Mouse (Mus musculus): ENCODE results near the gene Defb25. TPM values are rescaled to one million over a fixed set of nuclear protein-coding genes. Genes with fewer than 3 reads are reported as not detected.

The Defb25 gene
- polyA plus RNA-seq, 1 experiment from 2014 or later, result 1.2 TPM

DNA sequence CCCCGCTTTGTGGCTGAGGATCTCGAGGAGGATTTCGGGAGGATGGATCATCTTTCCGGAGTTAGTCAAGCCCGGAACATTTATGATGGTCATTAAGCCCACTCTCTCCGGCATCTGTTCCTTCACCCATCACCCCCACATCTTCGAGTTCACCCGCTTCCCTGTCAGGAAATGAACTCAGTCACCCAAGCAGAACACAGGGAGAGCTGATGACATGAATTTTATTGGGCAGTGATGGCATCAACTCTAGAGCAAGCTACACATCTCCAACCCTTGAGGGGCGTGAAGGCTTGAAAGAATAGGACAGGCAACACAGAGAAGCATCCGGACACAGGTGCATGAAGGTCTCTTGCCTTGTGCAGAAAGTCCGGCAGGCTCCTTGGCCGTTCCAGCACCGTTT is 702 bp downstream of the Defb25 start:
- Histone ChIP-seq H3K4me1 (ENCODE audit: control insufficient read depth, insufficient read depth, low read length) (no peaks in the 10 kb centered on the region), H3K4me3 (ENCODE audit: low read depth, low read length) (no peak overlapping the region), H3K27me3 (ENCODE audit: control insufficient read depth, insufficient read depth, low read length) (peaks cover 18% of the 10 kb centered on the region), H3K36me3 (ENCODE audit: control insufficient read depth, insufficient read depth, low read length) (no peaks in the 10 kb centered on the region), H3K4me2 (no peak overlapping the region), H3K27ac (ENCODE audit: low read depth, low read length) (no peak overlapping the region), H3K9ac (ENCODE audit: low read depth, low read length) (no peak overlapping the region), H3K9me3 (replicated peaks; ENCODE audit: control insufficient read depth, low read length) (no peaks in the 10 kb centered on the region)
- no peak for ATAC-seq (replicated peaks; ENCODE audit: insufficient number of reproducible peaks, low FRiP score, low TSS enrichment)
- WGBS (ENCODE audit: insufficient replicate concordance), result 81% methylated on average over 13 of the region's 13 CpGs

DNA sequence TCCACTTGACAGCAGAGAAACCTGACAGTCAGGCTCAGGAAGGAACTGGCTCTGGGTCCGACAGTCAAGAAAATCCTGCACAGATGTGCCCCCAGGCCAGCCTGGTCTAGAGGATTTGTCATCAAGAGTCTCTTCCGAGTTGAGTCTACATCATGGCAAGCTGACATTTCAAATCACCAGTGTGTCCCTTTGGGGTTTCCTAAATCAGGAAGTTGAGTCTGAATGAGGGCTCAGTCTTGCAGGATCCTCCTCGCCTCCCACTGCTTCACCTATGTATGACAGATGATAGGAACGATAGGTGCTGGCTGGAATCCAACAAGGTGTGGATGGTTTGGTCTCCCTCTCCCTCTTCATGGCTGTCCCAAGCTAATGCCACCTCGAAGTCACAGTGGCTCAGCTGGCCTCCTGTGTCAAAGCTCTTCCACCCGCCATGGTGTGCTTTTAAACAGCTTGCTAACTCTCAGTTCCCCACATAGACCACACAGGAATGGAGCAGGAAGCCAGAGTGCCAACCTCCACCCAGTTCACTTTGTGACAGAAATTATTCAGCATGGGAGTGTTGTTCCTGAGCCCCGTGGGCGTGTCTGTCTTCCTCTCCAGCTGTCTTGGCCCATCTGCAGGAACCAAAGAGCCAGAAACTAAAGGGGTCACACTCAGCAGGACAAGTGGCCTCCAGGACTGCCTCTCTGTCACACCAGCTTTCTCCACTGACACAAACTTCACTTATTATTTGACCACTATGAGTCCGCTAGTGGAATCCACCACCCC is 2.3 kb downstream of the Defb25 start:
- no peak overlapping the region for H3K9ac ChIP-seq (ENCODE audit: low read depth, low read length)
- no peak overlapping the region for H3K4me3 ChIP-seq (ENCODE audit: low read depth, low read length)
- H3K27me3 ChIP-seq (ENCODE audit: control insufficient read depth, insufficient read depth, low read length), result peaks cover 4% of the 10 kb centered on the region
- WGBS (ENCODE audit: insufficient replicate concordance), result 76% methylated on average over 9 of the region's 9 CpGs
- no peaks in the 10 kb centered on the region for H3K36me3 ChIP-seq (ENCODE audit: control insufficient read depth, insufficient read depth, low read length)
- no peak overlapping the region for H3K27ac ChIP-seq (ENCODE audit: low read depth, low read length)
- no peaks in the 10 kb centered on the region for H3K4me1 ChIP-seq (ENCODE audit: control insufficient read depth, insufficient read depth, low read length)
- H3K9me3 ChIP-seq (replicated peaks; ENCODE audit: control insufficient read depth, low read length), result no peaks in the 10 kb centered on the region
- H3K4me2 ChIP-seq, result no peak overlapping the region
- no peak for ATAC-seq (replicated peaks; ENCODE audit: insufficient number of reproducible peaks, low FRiP score, low TSS enrichment)

DNA sequence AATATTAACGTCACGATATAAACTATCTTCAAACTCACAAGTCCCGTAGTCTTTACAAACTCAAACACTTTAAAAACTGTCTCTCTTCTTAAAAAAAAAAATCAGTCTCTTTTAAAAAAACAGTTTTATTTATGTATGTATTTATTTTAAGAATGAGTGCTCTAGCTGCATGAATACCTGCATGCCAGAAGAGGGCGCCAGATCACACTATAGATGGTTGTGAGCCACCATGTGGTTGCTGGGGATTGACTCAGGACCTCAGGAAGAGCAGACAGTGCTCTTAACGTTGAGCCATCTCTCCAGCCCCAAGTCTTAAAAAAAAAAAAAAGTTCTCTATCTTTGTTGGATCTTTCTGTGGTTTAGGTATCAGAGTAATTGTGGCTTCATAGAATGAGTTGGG is 5.5 kb downstream of the Defb25 start:
- Histone ChIP-seq H3K9ac (ENCODE audit: low read depth, low read length) (no peak overlapping the region), H3K9me3 (replicated peaks; ENCODE audit: control insufficient read depth, low read length) (no peaks in the 10 kb centered on the region), H3K27ac (ENCODE audit: low read depth, low read length) (no peak overlapping the region), H3K36me3 (ENCODE audit: control insufficient read depth, insufficient read depth, low read length) (no peaks in the 10 kb centered on the region), H3K4me3 (ENCODE audit: low read depth, low read length) (no peak overlapping the region), H3K27me3 (ENCODE audit: control insufficient read depth, insufficient read depth, low read length) (no peaks in the 10 kb centered on the region), H3K4me1 (ENCODE audit: control insufficient read depth, insufficient read depth, low read length) (no peaks in the 10 kb centered on the region; the same call in 1 of the 2 replicates), H3K4me2 (no peak overlapping the region)
- WGBS (ENCODE audit: insufficient replicate concordance), result 61% methylated on average over 5 of the region's 5 CpGs
- ATAC-seq (replicated peaks; ENCODE audit: insufficient number of reproducible peaks, low FRiP score, low TSS enrichment), result no peak

DNA sequence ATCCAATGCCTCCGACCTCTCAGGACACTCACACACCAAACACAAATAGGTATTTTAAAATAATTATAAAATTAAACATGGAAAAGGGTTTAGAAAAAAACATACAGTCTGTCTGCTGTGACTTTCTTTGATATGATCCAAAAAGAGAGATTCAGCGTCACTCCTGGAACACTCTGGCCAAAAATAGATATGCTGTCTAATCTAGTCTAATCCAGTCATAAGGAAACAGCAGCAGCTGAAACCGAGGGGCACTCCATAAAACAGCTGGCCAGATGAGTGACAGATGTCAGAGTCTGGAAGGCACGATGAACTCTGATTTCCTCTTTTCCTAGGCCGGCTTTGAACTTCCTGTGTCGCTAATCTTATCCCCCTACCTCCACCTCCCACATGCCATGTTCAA is 6.4 kb downstream of the Defb25 start:
- no peaks in the 10 kb centered on the region for H3K27me3 ChIP-seq (ENCODE audit: control insufficient read depth, insufficient read depth, low read length)
- H3K9me3 ChIP-seq (replicated peaks; ENCODE audit: control insufficient read depth, low read length), result no peaks in the 10 kb centered on the region
- ATAC-seq (replicated peaks; ENCODE audit: insufficient number of reproducible peaks, low FRiP score, low TSS enrichment), result no peak
- no peak overlapping the region for H3K4me2 ChIP-seq
- H3K36me3 ChIP-seq (ENCODE audit: control insufficient read depth, insufficient read depth, low read length), result no peaks in the 10 kb centered on the region
- H3K4me3 ChIP-seq (ENCODE audit: low read depth, low read length), result no peak overlapping the region
- 40% methylated on average over 6 of the region's 6 CpGs for WGBS (ENCODE audit: insufficient replicate concordance)
- no peak overlapping the region for H3K9ac ChIP-seq (ENCODE audit: low read depth, low read length)
- no peak overlapping the region for H3K27ac ChIP-seq (ENCODE audit: low read depth, low read length)
- H3K4me1 ChIP-seq (ENCODE audit: control insufficient read depth, insufficient read depth, low read length), result no peaks in the 10 kb centered on the region; the same call in 1 of the 2 replicates

DNA sequence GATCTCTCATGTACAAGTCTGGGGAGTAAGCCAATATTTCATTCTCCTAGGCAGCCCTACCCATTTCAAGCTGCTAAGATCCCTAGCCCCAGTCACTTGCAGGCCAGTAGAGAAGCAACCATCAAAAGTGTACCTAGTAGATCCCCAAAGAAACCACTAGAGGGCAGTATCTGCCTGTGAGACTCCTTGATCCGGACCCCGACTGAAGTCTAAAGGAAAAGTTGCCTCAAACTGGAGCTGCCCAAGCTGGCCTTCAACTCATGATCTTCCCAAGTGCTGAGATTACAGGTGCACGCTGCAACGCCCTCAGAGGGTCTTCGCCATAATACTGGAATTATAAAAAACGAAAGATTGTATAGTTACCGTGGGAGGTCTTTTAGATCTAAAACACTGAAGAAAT is 7.3 kb downstream of the Defb25 start:
- Histone ChIP-seq H3K9me3 (replicated peaks; ENCODE audit: control insufficient read depth, low read length) (no peaks in the 10 kb centered on the region), H3K9ac (ENCODE audit: low read depth, low read length) (no peak overlapping the region), H3K4me1 (ENCODE audit: control insufficient read depth, insufficient read depth, low read length) (no peaks in the 10 kb centered on the region; the same call in 1 of the 2 replicates), H3K4me2 (no peak overlapping the region), H3K27ac (ENCODE audit: low read depth, low read length) (no peak overlapping the region), H3K27me3 (ENCODE audit: control insufficient read depth, insufficient read depth, low read length) (no peaks in the 10 kb centered on the region), H3K4me3 (ENCODE audit: low read depth, low read length) (no peak overlapping the region), H3K36me3 (ENCODE audit: control insufficient read depth, insufficient read depth, low read length) (no peaks in the 10 kb centered on the region)
- WGBS (ENCODE audit: insufficient replicate concordance), result 8% methylated on average over 7 of the region's 7 CpGs
- no peak; the same call in 1 of the 2 replicates for ATAC-seq (replicated peaks; ENCODE audit: insufficient number of reproducible peaks, low FRiP score, low TSS enrichment)

DNA sequence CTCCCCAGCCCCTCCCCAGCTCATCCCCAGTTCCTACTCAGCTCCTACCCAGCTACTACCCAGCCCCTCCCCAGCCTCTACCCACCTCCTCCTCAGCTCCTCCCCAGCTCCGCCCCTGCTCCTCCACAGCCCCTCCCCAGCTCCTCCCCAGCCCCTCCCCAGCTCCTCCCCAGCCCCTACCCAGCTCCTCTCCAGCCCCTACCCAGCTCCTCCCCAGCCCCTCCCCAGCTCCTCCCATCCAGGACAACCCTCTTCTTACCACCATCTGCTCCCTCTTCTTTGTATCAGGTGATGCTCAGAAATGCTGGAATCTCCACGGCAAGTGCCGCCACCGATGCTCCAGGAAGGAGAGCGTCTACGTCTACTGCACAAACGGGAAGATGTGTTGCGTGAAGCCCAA is 10.7 kb downstream of the Defb25 start:
- Histone ChIP-seq H3K9me3 (replicated peaks; ENCODE audit: control insufficient read depth, low read length) (no peaks in the 10 kb centered on the region; the same call in 1 of the 2 replicates), H3K4me2 (no peak overlapping the region), H3K4me3 (ENCODE audit: low read depth, low read length) (no peak overlapping the region), H3K4me1 (ENCODE audit: control insufficient read depth, insufficient read depth, low read length) (no peaks in the 10 kb centered on the region; the same call in 1 of the 2 replicates), H3K36me3 (ENCODE audit: control insufficient read depth, insufficient read depth, low read length) (no peaks in the 10 kb centered on the region), H3K27ac (ENCODE audit: low read depth, low read length) (no peak overlapping the region), H3K9ac (ENCODE audit: low read depth, low read length) (no peak overlapping the region), H3K27me3 (ENCODE audit: control insufficient read depth, insufficient read depth, low read length) (no peaks in the 10 kb centered on the region)
- 21% methylated on average over 7 of the region's 8 CpGs for WGBS (ENCODE audit: insufficient replicate concordance)
- ATAC-seq (replicated peaks; ENCODE audit: insufficient number of reproducible peaks, low FRiP score, low TSS enrichment), result 0 out of 2 replicates have a peak, but pooled peaks have one; percentile 39

DNA sequence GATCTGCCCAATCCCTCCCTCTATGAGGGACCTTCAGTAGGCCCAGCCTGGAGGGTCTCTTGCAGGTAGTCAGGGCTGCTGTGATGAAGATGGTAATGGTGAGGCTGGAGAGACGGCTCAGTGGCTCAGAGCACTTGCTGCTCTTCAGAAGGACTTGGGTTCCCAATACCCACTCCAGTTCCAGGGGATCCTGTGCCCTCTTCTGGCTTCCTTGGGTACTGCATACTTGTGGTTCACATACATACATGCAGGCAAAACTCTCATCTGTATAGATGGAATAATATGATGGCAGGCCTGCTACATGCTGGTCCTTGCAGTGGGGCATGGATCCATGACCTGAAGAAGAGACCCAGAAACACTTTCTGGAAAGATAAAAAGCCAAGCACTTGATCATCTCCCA is 14.1 kb downstream of the Defb25 start:
- no peak overlapping the region for H3K4me3 ChIP-seq (ENCODE audit: low read depth, low read length)
- H3K27me3 ChIP-seq (ENCODE audit: control insufficient read depth, insufficient read depth, low read length), result no peaks in the 10 kb centered on the region
- H3K9ac ChIP-seq (ENCODE audit: low read depth, low read length), result no peak overlapping the region
- H3K4me1 ChIP-seq (ENCODE audit: control insufficient read depth, insufficient read depth, low read length), result no peaks in the 10 kb centered on the region; the same call in 1 of the 2 replicates
- no peak for ATAC-seq (replicated peaks; ENCODE audit: insufficient number of reproducible peaks, low FRiP score, low TSS enrichment)
- no peaks in the 10 kb centered on the region for H3K36me3 ChIP-seq (ENCODE audit: control insufficient read depth, insufficient read depth, low read length)
- H3K27ac ChIP-seq (ENCODE audit: low read depth, low read length), result no peak overlapping the region
- no peak overlapping the region for H3K4me2 ChIP-seq
- 68% methylated on average over 1 of the region's 1 CpGs for WGBS (ENCODE audit: insufficient replicate concordance)
- no peaks in the 10 kb centered on the region; the same call in 1 of the 2 replicates for H3K9me3 ChIP-seq (replicated peaks; ENCODE audit: control insufficient read depth, low read length)

DNA sequence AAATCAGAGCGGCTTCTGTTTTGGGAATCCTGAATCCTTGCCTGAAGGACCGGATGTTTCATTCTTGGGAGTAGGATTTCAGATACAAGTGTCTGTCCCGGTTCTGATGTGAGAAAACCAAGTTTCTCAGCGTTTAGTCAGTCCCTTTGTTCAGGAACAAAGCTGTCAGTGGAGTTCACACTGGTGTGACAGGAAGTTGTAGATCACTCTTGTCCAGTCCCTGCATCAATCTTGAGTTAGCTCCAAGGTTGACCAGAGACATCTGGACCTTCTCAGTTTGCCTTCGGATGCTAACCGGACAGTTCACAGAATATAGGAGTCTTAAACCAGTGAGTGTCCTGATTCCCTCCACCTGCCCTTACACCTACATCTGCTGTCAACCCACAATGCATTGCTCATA is 15.1 kb downstream of the Defb25 start:
- no peaks in the 10 kb centered on the region for H3K27me3 ChIP-seq (ENCODE audit: control insufficient read depth, insufficient read depth, low read length)
- H3K36me3 ChIP-seq (ENCODE audit: control insufficient read depth, insufficient read depth, low read length), result no peaks in the 10 kb centered on the region
- no peak overlapping the region for H3K4me3 ChIP-seq (ENCODE audit: low read depth, low read length)
- H3K4me2 ChIP-seq, result no peak overlapping the region
- H3K27ac ChIP-seq (ENCODE audit: low read depth, low read length), result no peak overlapping the region
- no peaks in the 10 kb centered on the region; the same call in 1 of the 2 replicates for H3K4me1 ChIP-seq (ENCODE audit: control insufficient read depth, insufficient read depth, low read length)
- H3K9ac ChIP-seq (ENCODE audit: low read depth, low read length), result no peak overlapping the region
- no peak for ATAC-seq (replicated peaks; ENCODE audit: insufficient number of reproducible peaks, low FRiP score, low TSS enrichment)
- WGBS (ENCODE audit: insufficient replicate concordance), result 53% methylated on average over 6 of the region's 6 CpGs
- H3K9me3 ChIP-seq (replicated peaks; ENCODE audit: control insufficient read depth, low read length), result no peaks in the 10 kb centered on the region; the same call in 1 of the 2 replicates

DNA sequence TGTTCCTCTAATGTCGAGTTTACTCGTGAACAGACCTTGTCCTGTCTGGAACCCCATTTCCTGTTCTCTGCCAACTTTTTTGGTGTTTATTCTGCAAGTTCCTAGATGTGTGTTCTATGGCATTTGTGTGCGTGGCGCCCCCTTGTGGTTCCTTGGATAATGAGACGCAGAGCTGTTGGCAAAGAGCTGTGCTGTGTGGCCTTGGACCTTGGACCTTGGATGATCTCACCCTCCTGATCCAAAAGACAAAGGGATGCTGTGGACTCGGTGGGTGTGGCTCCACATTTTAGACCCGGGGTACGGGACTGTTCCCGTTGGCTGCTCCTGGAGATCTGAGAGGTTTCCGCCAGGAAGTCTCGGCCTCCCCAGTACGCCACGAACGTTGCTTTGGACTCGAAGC is 18.8 kb downstream of the Defb25 start, which contains the start of gene Defb36:
Gene Defb36 (plus strand): TSS at position 271 of the 400 bp plus-strand sequence.
- no peak for ATAC-seq (replicated peaks; ENCODE audit: insufficient number of reproducible peaks, low FRiP score, low TSS enrichment)
- Histone ChIP-seq H3K4me2 (no peak within 1 kb of the TSS), H3K9ac (ENCODE audit: low read depth, low read length) (no peak within 1 kb of the TSS), H3K4me3 (ENCODE audit: low read depth, low read length) (no peak within 1 kb of the TSS), H3K36me3 (ENCODE audit: control insufficient read depth, insufficient read depth, low read length) (no peaks in the 10 kb centered on the region), H3K4me1 (ENCODE audit: control insufficient read depth, insufficient read depth, low read length) (no peaks in the 10 kb centered on the region), H3K27ac (ENCODE audit: low read depth, low read length) (no peak within 1 kb of the TSS), H3K9me3 (replicated peaks; ENCODE audit: control insufficient read depth, low read length) (no peaks in the 10 kb centered on the region; the same call in 1 of the 2 replicates), H3K27me3 (ENCODE audit: control insufficient read depth, insufficient read depth, low read length) (no peaks in the 10 kb centered on the region)
- 79% methylated on average over 15 of the region's 15 CpGs for WGBS (ENCODE audit: insufficient replicate concordance)
